Mouse (Mus musculus) stomach, embryonic 14.5 days (tissue): Measurements from ENCODE around the gene Ceacam10. TPM values are rescaled to one million over a fixed set of nuclear protein-coding genes. Genes with fewer than 3 reads are reported as not detected.

ENCODE experiments used
- ATAC-seq: fragments of 200-750 bp; cut with Nextera tagmentation; 2 replicates; pipeline ENCODE4 v1.8.0; 2017; ENCODE audit warnings: low read depth, moderate TSS enrichment; ENCODE audit not compliant: insufficient number of reproducible peaks, insufficient read depth, low FRiP score
- H3K27ac ChIP-seq: fragments of 300-500 bp; sonication (generic); 2 replicates; pipeline ENCODE4 v1.5.1; 2014; ENCODE audit warnings: mild to moderate bottlenecking, low read length, moderate library complexity, mixed read lengths
- H3K27me3 ChIP-seq: fragments of 300-500 bp; sonication (generic); 2 replicates; pipeline ENCODE4 v1.6.1; 2014; ENCODE audit warnings: low read length, control low read depth, mixed read lengths; ENCODE audit not compliant: control insufficient read depth, insufficient read depth
- H3K36me3 ChIP-seq: fragments of 300-500 bp; sonication (generic); 2 replicates; pipeline ENCODE4 v1.6.1; 2014; ENCODE audit warnings: mild to moderate bottlenecking, control low read depth, low read length, moderate library complexity, mixed read lengths; ENCODE audit not compliant: control insufficient read depth, insufficient read depth
- H3K4me1 ChIP-seq: fragments of 300-500 bp; sonication (generic); 2 replicates; pipeline ENCODE4 v1.6.1; 2014; ENCODE audit warnings: low read length, control low read depth, mixed read lengths; ENCODE audit not compliant: control insufficient read depth, insufficient read depth
- H3K4me2 ChIP-seq: fragments of 300-500 bp; sonication (generic); replicated peaks from 2 replicates; pipeline ENCODE4 v1.6.1; 2014; ENCODE audit warnings: low read depth, low read length, control low read depth
- H3K4me3 ChIP-seq: fragments of 300-500 bp; sonication (generic); 2 replicates; pipeline ENCODE4 v1.5.1; 2014; ENCODE audit warnings: low read depth, low read length, control low read depth
- H3K9ac ChIP-seq: fragments of 300-500 bp; sonication (generic); replicated peaks from 2 replicates; pipeline ENCODE4 v1.6.1; 2014; ENCODE audit warnings: low read depth, mild to moderate bottlenecking, control low read depth, low read length, moderate library complexity, mixed read lengths
- H3K9me3 ChIP-seq: fragments of 300-500 bp; sonication (generic); 2 replicates; pipeline ENCODE4 v1.6.1; 2016; ENCODE audit warnings: low read depth, low read length, control low read depth; ENCODE audit not compliant: control insufficient read depth
- WGBS: fragments of 180-500 bp; shearing (Covaris S2); extraction: QIAGEN DNeasy Blood & Tissue Kit; methylation state at CpG from one replicate; pipeline ENCODE4 v1.1.7; 2014; 5-methylcytosine and 5-hydroxymethylcytosine counted together
- polyA plus RNA-seq: library from polyadenylated mRNA; unstranded; fragments of >200 nt; fragmentation: Nextera tagmentation; extraction: Ambion mirVana; gene quantifications from 2 replicates; pipeline ENCODE4 v1.2.1, GENCODE M21; 2014

The Ceacam10 gene
- polyA plus RNA-seq, 1 experiment from 2014 or later, result not detected

GRCm38 (mm10) chr7:24771361-24771760 is 5.6 kb upstream of the Ceacam10 start:
- Histone ChIP-seq H3K36me3 (no peaks in the 10 kb centered on the region), H3K9ac (no peak overlapping the region), H3K9me3 (no peaks in the 10 kb centered on the region), H3K4me3 (no peak overlapping the region), H3K4me2 (no peak overlapping the region), H3K4me1 (no peaks in the 10 kb centered on the region), H3K27me3 (no peaks in the 10 kb centered on the region), H3K27ac (no peak overlapping the region)
- no peak for ATAC-seq

GRCm38 (mm10) chr7:24773942-24774535 is 3.0 kb upstream of the Ceacam10 start:
- Histone ChIP-seq H3K9me3 (no peaks in the 10 kb centered on the region), H3K27me3 (no peaks in the 10 kb centered on the region), H3K27ac (no peak overlapping the region), H3K4me1 (no peaks in the 10 kb centered on the region), H3K36me3 (no peaks in the 10 kb centered on the region), H3K9ac (no peak overlapping the region), H3K4me2 (no peak overlapping the region), H3K4me3 (no peak overlapping the region)
- no peak for ATAC-seq
- WGBS, result 49% methylated on average over 3 of the region's 3 CpGs

GRCm38 (mm10) chr7:24776145-24776544 is 861 bp upstream of the Ceacam10 start:
- H3K4me3 ChIP-seq, result no peak overlapping the region
- 72% methylated on average over 2 of the region's 2 CpGs for WGBS
- H3K27me3 ChIP-seq, result no peaks in the 10 kb centered on the region
- H3K9ac ChIP-seq, result no peak overlapping the region
- H3K4me1 ChIP-seq, result no peaks in the 10 kb centered on the region
- H3K27ac ChIP-seq, result no peak overlapping the region
- H3K9me3 ChIP-seq, result no peaks in the 10 kb centered on the region
- no peak overlapping the region for H3K4me2 ChIP-seq
- ATAC-seq, result no peak
- no peaks in the 10 kb centered on the region for H3K36me3 ChIP-seq

- 91% methylated on average over 1 of the region's 1 CpGs for WGBS
- H3K9me3 ChIP-seq, result peaks cover 6% of the 10 kb centered on the region; the same call in 1 of the 2 replicates
- ATAC-seq, result no peak
- no peak overlapping the region for H3K4me3 ChIP-seq
- no peaks in the 10 kb centered on the region for H3K27me3 ChIP-seq
- no peak overlapping the region for H3K27ac ChIP-seq
- no peaks in the 10 kb centered on the region for H3K4me1 ChIP-seq
- no peak overlapping the region for H3K4me2 ChIP-seq
- H3K36me3 ChIP-seq, result no peaks in the 10 kb centered on the region
- H3K9ac ChIP-seq, result no peak overlapping the region
These were observed 20.9 kb downstream of the Ceacam10 start for GRCm38 (mm10) chr7:24797918-24798317.

- Histone ChIP-seq H3K9ac (no peak overlapping the region), H3K4me1 (no peaks in the 10 kb centered on the region), H3K4me2 (no peak overlapping the region), H3K27ac (no peak overlapping the region), H3K36me3 (no peaks in the 10 kb centered on the region), H3K27me3 (no peaks in the 10 kb centered on the region), H3K9me3 (no peaks in the 10 kb centered on the region), H3K4me3 (no peak overlapping the region)
- ATAC-seq, result no peak
- 65% methylated on average over 7 of the region's 7 CpGs for WGBS
These were observed 25.3 kb downstream of the Ceacam10 start for GRCm38 (mm10) chr7:24802149-24802767.

GRCm38 (mm10) chr7:24804826-24805225 is 27.8 kb downstream of the Ceacam10 start:
- H3K4me3 ChIP-seq, result no peak overlapping the region
- ATAC-seq, result no peak
- H3K9me3 ChIP-seq, result no peaks in the 10 kb centered on the region
- no peaks in the 10 kb centered on the region for H3K27me3 ChIP-seq
- WGBS, result 43% methylated on average over 6 of the region's 6 CpGs
- no peak overlapping the region for H3K27ac ChIP-seq
- H3K4me1 ChIP-seq, result no peaks in the 10 kb centered on the region
- H3K4me2 ChIP-seq, result no peak overlapping the region
- no peak overlapping the region for H3K9ac ChIP-seq
- H3K36me3 ChIP-seq, result no peaks in the 10 kb centered on the region

- H3K4me3 ChIP-seq, result no peak overlapping the region
- ATAC-seq, result no peak
- WGBS, result 35% methylated on average over 2 of the region's 2 CpGs
These were observed 32.0 kb downstream of the Ceacam10 start for GRCm38 (mm10) chr7:24809041-24809440.

GRCm38 (mm10) chr7:24817502-24817901 is 40.5 kb downstream of the Ceacam10 start:
- Histone ChIP-seq H3K27me3 (no peaks in the 10 kb centered on the region), H3K9me3 (no peaks in the 10 kb centered on the region), H3K4me2 (no peak overlapping the region), H3K4me1 (no peaks in the 10 kb centered on the region), H3K27ac (no peak overlapping the region), H3K36me3 (no peaks in the 10 kb centered on the region), H3K9ac (no peak overlapping the region), H3K4me3 (no peak overlapping the region)
- WGBS, result 0% methylated on average over 3 of the region's 3 CpGs
- 0 out of 2 replicates have a peak, but pooled peaks have one; percentile 69 for ATAC-seq

More at GRCm38 (mm10) chr7:24809041-24809440, 32.0 kb downstream of the Ceacam10 start:
- Histone ChIP-seq H3K27ac (no peak overlapping the region), H3K36me3 (no peaks in the 10 kb centered on the region), H3K9ac (no peak overlapping the region), H3K27me3 (no peaks in the 10 kb centered on the region), H3K4me2 (no peak overlapping the region), H3K9me3 (no peaks in the 10 kb centered on the region), H3K4me1 (no peaks in the 10 kb centered on the region)

- H3K4me3 ChIP-seq, result no peak overlapping the region
- H3K36me3 ChIP-seq, result no peaks in the 10 kb centered on the region
- 67% methylated on average over 7 of the region's 7 CpGs for WGBS
- no peaks in the 10 kb centered on the region for H3K9me3 ChIP-seq
- no peak for ATAC-seq
- H3K4me2 ChIP-seq, result no peak overlapping the region
- H3K27me3 ChIP-seq, result no peaks in the 10 kb centered on the region
- H3K9ac ChIP-seq, result no peak overlapping the region
- no peak overlapping the region for H3K27ac ChIP-seq
- H3K4me1 ChIP-seq, result no peaks in the 10 kb centered on the region
These were observed 47.4 kb downstream of the Ceacam10 start for GRCm38 (mm10) chr7:24824452-24824851.
